Mouse (Mus musculus): ENCODE data around the gene Rpf2. TPM values are rescaled to one million over a fixed set of nuclear protein-coding genes. Genes with fewer than 3 reads are reported as not detected.

The Rpf2 gene
- total RNA-seq, 1 experiment from 2014 or later: 281 TPM

- ATAC-seq (replicated peaks; ENCODE audit: low read depth, poor library complexity, severe bottlenecking): no peak
These were observed 4.1 kb upstream of the Rpf2 start for GRCm38 (mm10) chr10:40250969-40251368.

- no peak for ATAC-seq (replicated peaks; ENCODE audit: low read depth, poor library complexity, severe bottlenecking)
These were observed 2.8 kb upstream of the Rpf2 start for GRCm38 (mm10) chr10:40249625-40250024.

- ATAC-seq (replicated peaks; ENCODE audit: low read depth, poor library complexity, severe bottlenecking): no peak
These were observed 405 bp upstream of the Rpf2 start for GRCm38 (mm10) chr10:40247166-40247716.

- no peak for ATAC-seq (replicated peaks; ENCODE audit: low read depth, poor library complexity, severe bottlenecking)
These were observed 9.0 kb downstream of the Rpf2 start for GRCm38 (mm10) chr10:40237826-40238225.

GRCm38 (mm10) chr10:40233241-40233640 lies 13.6 kb downstream of the Rpf2 start:
- ATAC-seq (replicated peaks; ENCODE audit: low read depth, poor library complexity, severe bottlenecking): no peak

GRCm38 (mm10) chr10:40232442-40232841 lies 14.4 kb downstream of the Rpf2 start:
- ATAC-seq (replicated peaks; ENCODE audit: low read depth, poor library complexity, severe bottlenecking): peak; percentile 92

- ATAC-seq (replicated peaks; ENCODE audit: low read depth, poor library complexity, severe bottlenecking): no peak; the same call in 1 of the 2 replicates
These were observed 17.1 kb downstream of the Rpf2 start for GRCm38 (mm10) chr10:40229725-40230124.

GRCm38 (mm10) chr10:40227660-40228303 lies 19.1 kb downstream of the Rpf2 start:
- no peak for ATAC-seq (replicated peaks; ENCODE audit: low read depth, poor library complexity, severe bottlenecking)

- no peak for ATAC-seq (replicated peaks; ENCODE audit: low read depth, poor library complexity, severe bottlenecking)
These were observed 28.0 kb downstream of the Rpf2 start for GRCm38 (mm10) chr10:40218874-40219273.

GRCm38 (mm10) chr10:40212443-40213169 lies 34.2 kb downstream of the Rpf2 start:
- ATAC-seq (replicated peaks; ENCODE audit: low read depth, poor library complexity, severe bottlenecking): peak; percentile 100

- ATAC-seq (replicated peaks; ENCODE audit: low read depth, poor library complexity, severe bottlenecking): no peak
These were observed 51.8 kb downstream of the Rpf2 start for GRCm38 (mm10) chr10:40195001-40195400.

GRCm38 (mm10) chr10:40192010-40192935 lies 54.6 kb downstream of the Rpf2 start:
- peak; percentile 76 for ATAC-seq (replicated peaks; ENCODE audit: low read depth, poor library complexity, severe bottlenecking)

- ATAC-seq (replicated peaks; ENCODE audit: low read depth, poor library complexity, severe bottlenecking): peak; percentile 33; the same call in 1 of the 2 replicates
These were observed 55.4 kb downstream of the Rpf2 start for GRCm38 (mm10) chr10:40191338-40191979.

GRCm38 (mm10) chr10:40190871-40191270 lies 56.0 kb downstream of the Rpf2 start:
- no peak; the same call in 1 of the 2 replicates for ATAC-seq (replicated peaks; ENCODE audit: low read depth, poor library complexity, severe bottlenecking)

- peak; percentile 55 for ATAC-seq (replicated peaks; ENCODE audit: low read depth, poor library complexity, severe bottlenecking)
These were observed 57.1 kb downstream of the Rpf2 start for GRCm38 (mm10) chr10:40189689-40190088.

GRCm38 (mm10) chr10:40188831-40189230 lies 58.0 kb downstream of the Rpf2 start:
- no peak for ATAC-seq (replicated peaks; ENCODE audit: low read depth, poor library complexity, severe bottlenecking)

- no peak for ATAC-seq (replicated peaks; ENCODE audit: low read depth, poor library complexity, severe bottlenecking)
These were observed 60.9 kb downstream of the Rpf2 start for GRCm38 (mm10) chr10:40185956-40186355.

- ATAC-seq (replicated peaks; ENCODE audit: low read depth, poor library complexity, severe bottlenecking): 0 out of 2 replicates have a peak, but pooled peaks have one; percentile 23
These were observed 66.8 kb downstream of the Rpf2 start for GRCm38 (mm10) chr10:40180011-40180410.

- ATAC-seq (replicated peaks; ENCODE audit: low read depth, poor library complexity, severe bottlenecking): no peak
These were observed 67.7 kb downstream of the Rpf2 start for GRCm38 (mm10) chr10:40179142-40179541.

Measured in common myeloid progenitor, adult 5-6 weeks (primary cell).